Mouse (Mus musculus): Measurements from ENCODE around the gene Ccdc85b. TPM values are rescaled to one million over a fixed set of nuclear protein-coding genes. Genes with fewer than 3 reads are reported as not detected.

The Ccdc85b gene
- polyA plus RNA-seq, 1 experiment from 2014 or later, result 8.5 TPM

- H3K9me3 ChIP-seq (ENCODE audit: control insufficient read depth, low read length), result no peaks in the 10 kb centered on the region
- H3K9ac ChIP-seq (ENCODE audit: low read depth, low read length), result no peak overlapping the region
- no peak for ATAC-seq (ENCODE audit: low FRiP score, low TSS enrichment)
- peaks cover 56% of the 10 kb centered on the region for H3K36me3 ChIP-seq (ENCODE audit: control insufficient read depth, insufficient read depth, low read length)
- 90% methylated on average over 9 of the region's 9 CpGs for WGBS
- H3K4me2 ChIP-seq (replicated peaks; ENCODE audit: low read depth, low read length), result no peak overlapping the region
- H3K27me3 ChIP-seq (ENCODE audit: control insufficient read depth, insufficient read depth, low read length), result no peaks in the 10 kb centered on the region
- no peak overlapping the region for H3K27ac ChIP-seq (ENCODE audit: low read depth, low read length)
- H3K4me1 ChIP-seq (ENCODE audit: control insufficient read depth, insufficient read depth, low read length), result 0 out of 2 replicates have a peak, but pooled peaks cover 7% of the 10 kb centered on the region
- no peak overlapping the region for H3K4me3 ChIP-seq (ENCODE audit: low read length)
These were observed 5.5 kb upstream of the Ccdc85b start for GRCm38 (mm10) chr19:5463212-5463611.

GRCm38 (mm10) chr19:5461411-5461810 is 3.7 kb upstream of the Ccdc85b start:
- Histone ChIP-seq H3K36me3 (ENCODE audit: control insufficient read depth, insufficient read depth, low read length) (peaks cover 43% of the 10 kb centered on the region), H3K9ac (ENCODE audit: low read depth, low read length) (peak overlapping the region; percentile 28; the same call in 1 of the 2 replicates)
- 91% methylated on average over 6 of the region's 6 CpGs for WGBS

GRCm38 (mm10) chr19:5460465-5460911 is 2.8 kb upstream of the Ccdc85b start, which contains the start of gene Fibp:
Gene Fibp (plus strand): TSS chr19:5460615.
- peak within 1 kb of the TSS; percentile 66 for H3K4me3 ChIP-seq (ENCODE audit: low read length)
- peak within 1 kb of the TSS; percentile 18; the same call in 1 of the 2 replicates for H3K27ac ChIP-seq (ENCODE audit: low read depth, low read length)
- H3K9ac ChIP-seq (ENCODE audit: low read depth, low read length), result peak within 1 kb of the TSS; percentile 71
- H3K4me1 ChIP-seq (ENCODE audit: control insufficient read depth, insufficient read depth, low read length), result peaks cover 19% of the 10 kb centered on the region; the same call in 1 of the 2 replicates
- under 1% methylated on average over 32 of the region's 32 CpGs for WGBS
- H3K36me3 ChIP-seq (ENCODE audit: control insufficient read depth, insufficient read depth, low read length), result peaks cover 33% of the 10 kb centered on the region
- peak within 1 kb of the TSS; percentile 95 for H3K4me2 ChIP-seq (replicated peaks; ENCODE audit: low read depth, low read length)
- peak; percentile 55 for ATAC-seq (ENCODE audit: low FRiP score, low TSS enrichment)
- no peaks in the 10 kb centered on the region for H3K9me3 ChIP-seq (ENCODE audit: control insufficient read depth, low read length)
- H3K27me3 ChIP-seq (ENCODE audit: control insufficient read depth, insufficient read depth, low read length), result no peaks in the 10 kb centered on the region

More at GRCm38 (mm10) chr19:5461411-5461810, 3.7 kb upstream of the Ccdc85b start:
- H3K9me3 ChIP-seq (ENCODE audit: control insufficient read depth, low read length), result no peaks in the 10 kb centered on the region
- peak overlapping the region; percentile 66 for H3K4me3 ChIP-seq (ENCODE audit: low read length)
- no peaks in the 10 kb centered on the region for H3K27me3 ChIP-seq (ENCODE audit: control insufficient read depth, insufficient read depth, low read length)
- ATAC-seq (ENCODE audit: low FRiP score, low TSS enrichment), result no peak
- H3K4me1 ChIP-seq (ENCODE audit: control insufficient read depth, insufficient read depth, low read length), result 0 out of 2 replicates have a peak, but pooled peaks cover 9% of the 10 kb centered on the region
- peak overlapping the region; percentile 95 for H3K4me2 ChIP-seq (replicated peaks; ENCODE audit: low read depth, low read length)
- no peak overlapping the region for H3K27ac ChIP-seq (ENCODE audit: low read depth, low read length)

- Histone ChIP-seq H3K4me1 (ENCODE audit: control insufficient read depth, insufficient read depth, low read length) (peaks cover 25% of the 10 kb centered on the region; the same call in 1 of the 2 replicates), H3K4me3 (ENCODE audit: low read length) (peak overlapping the region; percentile 66), H3K36me3 (ENCODE audit: control insufficient read depth, insufficient read depth, low read length) (peaks cover 27% of the 10 kb centered on the region), H3K4me2 (replicated peaks; ENCODE audit: low read depth, low read length) (peak overlapping the region; percentile 95), H3K9ac (ENCODE audit: low read depth, low read length) (peak overlapping the region; percentile 71), H3K9me3 (ENCODE audit: control insufficient read depth, low read length) (no peaks in the 10 kb centered on the region), H3K27me3 (ENCODE audit: control insufficient read depth, insufficient read depth, low read length) (no peaks in the 10 kb centered on the region), H3K27ac (ENCODE audit: low read depth, low read length) (no peak overlapping the region)
- 35% methylated on average over 3 of the region's 3 CpGs for WGBS
- ATAC-seq (ENCODE audit: low FRiP score, low TSS enrichment), result no peak
These were observed 2.2 kb upstream of the Ccdc85b start for GRCm38 (mm10) chr19:5459896-5460295.

GRCm38 (mm10) chr19:5459019-5459418 is 1.3 kb upstream of the Ccdc85b start:
- H3K9ac ChIP-seq (ENCODE audit: low read depth, low read length), result no peak overlapping the region
- peaks cover 33% of the 10 kb centered on the region; the same call in 1 of the 2 replicates for H3K4me1 ChIP-seq (ENCODE audit: control insufficient read depth, insufficient read depth, low read length)
- no peak overlapping the region for H3K4me3 ChIP-seq (ENCODE audit: low read length)
- H3K27ac ChIP-seq (ENCODE audit: low read depth, low read length), result no peak overlapping the region
- H3K36me3 ChIP-seq (ENCODE audit: control insufficient read depth, insufficient read depth, low read length), result peaks cover 25% of the 10 kb centered on the region
- H3K27me3 ChIP-seq (ENCODE audit: control insufficient read depth, insufficient read depth, low read length), result no peaks in the 10 kb centered on the region
- 73% methylated on average over 7 of the region's 7 CpGs for WGBS
- no peak overlapping the region for H3K4me2 ChIP-seq (replicated peaks; ENCODE audit: low read depth, low read length)
- no peaks in the 10 kb centered on the region for H3K9me3 ChIP-seq (ENCODE audit: control insufficient read depth, low read length)
- no peak for ATAC-seq (ENCODE audit: low FRiP score, low TSS enrichment)

- peak overlapping the region; percentile 77 for H3K4me3 ChIP-seq (ENCODE audit: low read length)
- peak overlapping the region; percentile 89 for H3K27ac ChIP-seq (ENCODE audit: low read depth, low read length)
- H3K9ac ChIP-seq (ENCODE audit: low read depth, low read length), result peak overlapping the region; percentile 85
- WGBS, result under 1% methylated on average over 64 of the region's 70 CpGs
- no peaks in the 10 kb centered on the region for H3K9me3 ChIP-seq (ENCODE audit: control insufficient read depth, low read length)
- ATAC-seq (ENCODE audit: low FRiP score, low TSS enrichment), result peak; percentile 91
- H3K4me2 ChIP-seq (replicated peaks; ENCODE audit: low read depth, low read length), result peak overlapping the region; percentile 98
- peaks cover 14% of the 10 kb centered on the region for H3K36me3 ChIP-seq (ENCODE audit: control insufficient read depth, insufficient read depth, low read length)
- H3K27me3 ChIP-seq (ENCODE audit: control insufficient read depth, insufficient read depth, low read length), result no peaks in the 10 kb centered on the region
- peaks cover 34% of the 10 kb centered on the region; the same call in 1 of the 2 replicates for H3K4me1 ChIP-seq (ENCODE audit: control insufficient read depth, insufficient read depth, low read length)
These were observed 560 bp downstream of the Ccdc85b start for GRCm38 (mm10) chr19:5456922-5457745.

- peak overlapping the region; percentile 77 for H3K4me3 ChIP-seq (ENCODE audit: low read length)
- peaks cover 10% of the 10 kb centered on the region for H3K36me3 ChIP-seq (ENCODE audit: control insufficient read depth, insufficient read depth, low read length)
- peak overlapping the region; percentile 98 for H3K4me2 ChIP-seq (replicated peaks; ENCODE audit: low read depth, low read length)
- ATAC-seq (ENCODE audit: low FRiP score, low TSS enrichment), result no peak
- peak overlapping the region; percentile 89 for H3K27ac ChIP-seq (ENCODE audit: low read depth, low read length)
- peaks cover 32% of the 10 kb centered on the region; the same call in 1 of the 2 replicates for H3K4me1 ChIP-seq (ENCODE audit: control insufficient read depth, insufficient read depth, low read length)
- peak overlapping the region; percentile 85 for H3K9ac ChIP-seq (ENCODE audit: low read depth, low read length)
- H3K27me3 ChIP-seq (ENCODE audit: control insufficient read depth, insufficient read depth, low read length), result no peaks in the 10 kb centered on the region
- H3K9me3 ChIP-seq (ENCODE audit: control insufficient read depth, low read length), result no peaks in the 10 kb centered on the region
- WGBS, result 2% methylated on average over 20 of the region's 26 CpGs
These were observed 1.3 kb downstream of the Ccdc85b start for GRCm38 (mm10) chr19:5456241-5456921.

GRCm38 (mm10) chr19:5455568-5455967 is 2.1 kb downstream of the Ccdc85b start:
- H3K4me3 ChIP-seq (ENCODE audit: low read length), result peak overlapping the region; percentile 77
- H3K9ac ChIP-seq (ENCODE audit: low read depth, low read length), result peak overlapping the region; percentile 85
- peaks cover 10% of the 10 kb centered on the region for H3K36me3 ChIP-seq (ENCODE audit: control insufficient read depth, insufficient read depth, low read length)
- 61% methylated on average over 8 of the region's 8 CpGs for WGBS
- H3K27ac ChIP-seq (ENCODE audit: low read depth, low read length), result no peak overlapping the region; the same call in 1 of the 2 replicates
- no peaks in the 10 kb centered on the region for H3K9me3 ChIP-seq (ENCODE audit: control insufficient read depth, low read length)
- peak overlapping the region; percentile 98 for H3K4me2 ChIP-seq (replicated peaks; ENCODE audit: low read depth, low read length)
- no peak for ATAC-seq (ENCODE audit: low FRiP score, low TSS enrichment)
- H3K27me3 ChIP-seq (ENCODE audit: control insufficient read depth, insufficient read depth, low read length), result no peaks in the 10 kb centered on the region
- H3K4me1 ChIP-seq (ENCODE audit: control insufficient read depth, insufficient read depth, low read length), result peaks cover 27% of the 10 kb centered on the region; the same call in 1 of the 2 replicates

Measured in kidney, embryonic 14.5 days (tissue).